Mouse (Mus musculus): Measurements from ENCODE around the gene Aknad1.

GRCm38 (mm10) chr3:108772211-108772610 lies 32.8 kb downstream of the Aknad1 start:
- TF ChIP-seq ZNF384 (IDR thresholded peaks at IDR 0.05; ENCODE audit: low read depth, low read length) (no peak), ZC3H11A (IDR thresholded peaks at IDR 0.05; ENCODE audit: borderline replicate concordance, low read depth, low read length) (no peak)
